Mouse (Mus musculus) myocyte (in vitro differentiated cells): ENCODE measurements around the gene Cadm2. TPM values are rescaled to one million over a fixed set of nuclear protein-coding genes. Genes with fewer than 3 reads are reported as not detected.

Experiments
- H3K27me3 ChIP-seq: one replicate; pipeline ENCODE4 v1.6.1; 2011; ENCODE audit not compliant: control insufficient read depth, insufficient read depth, insufficient read length
- H3K36me3 ChIP-seq: one replicate; pipeline ENCODE4 v1.6.1; 2011; ENCODE audit not compliant: control insufficient read depth, insufficient read depth
- H3K4me2 ChIP-seq: one replicate; pipeline ENCODE4 v1.6.1; 2011; ENCODE audit warnings: low read depth, control low read depth
- H3K4me3 ChIP-seq: one replicate; pipeline ENCODE4 v1.5.1; 2011; ENCODE audit warnings: mild to moderate bottlenecking, control low read depth, moderate library complexity
- H3K79me2 ChIP-seq: one replicate; pipeline ENCODE4 v1.6.1; 2011; ENCODE audit not compliant: control insufficient read depth, insufficient read depth
- H3ac ChIP-seq: one replicate; pipeline ENCODE4 v1.6.1; 2011; ENCODE audit not compliant: control insufficient read depth, insufficient read length
- CEBPB ChIP-seq: IDR thresholded peaks from 2 replicates; pipeline ENCODE4 v1.6.1; 2011; ENCODE audit warnings: mild to moderate bottlenecking, moderate library complexity; ENCODE audit not compliant: poor library complexity, insufficient read depth, severe bottlenecking
- E2F4 ChIP-seq: IDR thresholded peaks from one replicate; pipeline ENCODE4 v1.6.1; 2011; ENCODE audit warnings: mild to moderate bottlenecking, control low read depth, moderate library complexity; ENCODE audit not compliant: insufficient read depth
- MAX ChIP-seq: IDR thresholded peaks from one replicate; pipeline ENCODE4 v1.6.1; 2011; ENCODE audit warnings: low read depth, mild to moderate bottlenecking, control low read depth
- MYOD1 ChIP-seq, 3 experiments: IDR thresholded peaks; one replicate each; pipeline ENCODE4 v1.6.1; 2011; ENCODE audit warnings: control low read depth in 2 of 3, low read depth in 2 of 3, mild to moderate bottlenecking in 2 of 3, moderate library complexity in 1 of 3; ENCODE audit not compliant: insufficient read length in 2 of 3, control insufficient read depth in 1 of 3
- MYOG ChIP-seq, 3 experiments: IDR thresholded peaks; one replicate each; pipeline ENCODE4 v1.6.1; 2011; ENCODE audit warnings: control low read depth in 2 of 3, low read depth in 2 of 3, mild to moderate bottlenecking in 2 of 3; ENCODE audit not compliant: insufficient read length in 2 of 3, control insufficient read depth in 1 of 3, insufficient read depth in 1 of 3
- POLR2A ChIP-seq: IDR thresholded peaks from one replicate; pipeline ENCODE4 v1.6.1; 2011; ENCODE audit warnings: low read depth, mild to moderate bottlenecking, control low read depth, moderate library complexity; ENCODE audit not compliant: insufficient read length
- POLR2AphosphoS2 ChIP-seq: IDR thresholded peaks from one replicate; pipeline ENCODE4 v1.6.1; 2011; ENCODE audit warnings: low read depth, control low read depth; ENCODE audit not compliant: insufficient read length
- REST ChIP-seq: IDR thresholded peaks from one replicate; pipeline ENCODE4 v1.6.1; 2011; ENCODE audit warnings: mild to moderate bottlenecking, control low read depth, moderate library complexity; ENCODE audit not compliant: insufficient read depth, insufficient read length
- SRF ChIP-seq: IDR thresholded peaks from one replicate; pipeline ENCODE4 v1.6.1; 2011; ENCODE audit warnings: low read depth; ENCODE audit not compliant: control insufficient read depth, insufficient read length
- TCF12 ChIP-seq: IDR thresholded peaks from one replicate; pipeline ENCODE4 v1.6.1; 2011; ENCODE audit warnings: mild to moderate bottlenecking, control low read depth; ENCODE audit not compliant: poor library complexity, insufficient read depth, severe bottlenecking
- TCF3 ChIP-seq: IDR thresholded peaks from one replicate; pipeline ENCODE4 v1.6.1; 2011; ENCODE audit warnings: low read depth, control low read depth; ENCODE audit not compliant: insufficient read length
- USF1 ChIP-seq: IDR thresholded peaks from one replicate; pipeline ENCODE4 v1.6.1; 2011; ENCODE audit warnings: low read depth, mild to moderate bottlenecking, control low read depth, moderate library complexity
- polyA plus RNA-seq: library from polyadenylated mRNA; unstranded; fragments of >200 nt; fragmentation: generic; extraction: Trizol; gene quantifications from one replicate; pipeline ENCODE4 v1.2.1, GENCODE M21; 2012; ENCODE audit warnings: missing spikeins

The Cadm2 gene
- polyA plus RNA-seq, 1 experiment, result 0.01 TPM

GRCm38 (mm10) chr16:67162211-67162790, 458.4 kb downstream of the Cadm2 start:
- no peak overlapping the region for H3K4me3 ChIP-seq
- H3K4me2 ChIP-seq, result no peak overlapping the region
- TF ChIP-seq MAX (no peak), MYOD1 (IDR thresholded peaks at IDR 0.05; ENCODE audit: control insufficient read depth in 1 of 3, insufficient read length in 2 of 3, low read depth in 2 of 3) (no peak), REST (no peak), E2F4 (no peak), SRF (no peak), USF1 (no peak), POLR2A (no peak), CEBPB (no peak), TCF12 (no peak)
- no peaks in the 10 kb centered on the region for H3K36me3 ChIP-seq
- H3K79me2 ChIP-seq, result no peaks in the 10 kb centered on the region
- no peak overlapping the region for H3ac ChIP-seq
- no peaks in the 10 kb centered on the region for H3K27me3 ChIP-seq

DNA sequence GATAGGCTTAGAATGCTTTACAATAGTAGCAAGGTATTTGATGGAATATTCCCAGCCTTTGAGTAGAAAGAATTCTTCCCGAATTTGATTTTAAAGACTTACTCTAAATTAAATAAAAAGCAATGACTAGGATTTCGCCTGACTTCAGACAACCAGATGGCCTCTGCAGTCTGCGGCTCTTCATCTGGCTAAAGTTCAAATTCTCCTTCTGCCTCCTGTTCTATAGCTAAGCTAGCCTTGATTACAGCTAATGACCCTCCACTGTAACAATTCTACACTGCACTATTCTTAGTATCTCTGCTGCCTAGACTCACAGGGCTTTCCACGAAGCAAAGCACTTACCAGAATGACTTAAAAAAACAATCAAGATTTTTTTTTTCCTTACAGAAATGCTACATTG, 495.9 kb downstream of the Cadm2 start:
- no peak overlapping the region for H3K4me3 ChIP-seq

DNA sequence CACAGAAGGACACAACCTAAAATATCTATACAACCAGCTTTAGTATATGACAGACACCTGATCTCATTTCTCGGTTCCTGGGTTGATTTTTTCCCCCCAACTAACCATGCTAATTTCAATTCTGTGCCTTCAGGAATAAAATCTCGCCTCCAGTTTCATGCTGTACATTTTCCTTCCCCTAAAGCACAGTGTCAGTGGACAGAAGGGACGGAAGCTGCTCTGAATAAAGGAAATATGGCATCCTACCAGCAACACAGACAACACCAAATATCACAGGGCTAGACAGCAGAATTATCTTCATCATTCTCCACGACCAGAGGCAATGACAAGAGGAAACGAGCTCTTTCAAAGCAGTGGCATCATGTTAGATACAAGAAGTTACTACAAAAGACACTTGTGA, 498.2 kb downstream of the Cadm2 start:
- Histone ChIP-seq H3K79me2 (no peaks in the 10 kb centered on the region), H3K36me3 (no peaks in the 10 kb centered on the region)

More for the DNA sequence above, 495.9 kb downstream of the Cadm2 start:
- no peaks in the 10 kb centered on the region for H3K36me3 ChIP-seq
- no peaks in the 10 kb centered on the region for H3K79me2 ChIP-seq
- no peak overlapping the region for H3ac ChIP-seq
- H3K27me3 ChIP-seq, result no peaks in the 10 kb centered on the region
- H3K4me2 ChIP-seq, result no peak overlapping the region
- TF ChIP-seq TCF3 (no peak), POLR2AphosphoS2 (no peak), USF1 (no peak), REST (no peak), E2F4 (no peak), POLR2A (no peak), SRF (no peak), MAX (no peak), CEBPB (no peak), TCF12 (no peak)

GRCm38 (mm10) chr16:67121781-67122180, 498.9 kb downstream of the Cadm2 start:
- no peaks in the 10 kb centered on the region for H3K27me3 ChIP-seq
- no peak overlapping the region for H3K4me2 ChIP-seq
- no peak overlapping the region for H3K4me3 ChIP-seq
- no peaks in the 10 kb centered on the region for H3K36me3 ChIP-seq
- TF ChIP-seq POLR2A, result no peak
- TF ChIP-seq CEBPB, result no peak
- TF ChIP-seq POLR2AphosphoS2, result no peak
- no peak for TF ChIP-seq TCF3
- no peak for TF ChIP-seq SRF
- TF ChIP-seq MAX, result no peak
- no peak for TF ChIP-seq TCF12
- no peak for TF ChIP-seq MYOD1 (IDR thresholded peaks at IDR 0.05; ENCODE audit: control insufficient read depth in 1 of 3, insufficient read length in 2 of 3, low read depth in 2 of 3)
- TF ChIP-seq USF1, result no peak
- no peak for TF ChIP-seq E2F4
- TF ChIP-seq REST, result no peak
- TF ChIP-seq MYOG (IDR thresholded peaks at IDR 0.05; ENCODE audit: control insufficient read depth in 1 of 3, insufficient read depth in 1 of 3, insufficient read length in 2 of 3, low read depth in 2 of 3), result no peak
- no peak overlapping the region for H3ac ChIP-seq
- no peaks in the 10 kb centered on the region for H3K79me2 ChIP-seq

More for the DNA sequence above, 498.2 kb downstream of the Cadm2 start:
- no peak overlapping the region for H3ac ChIP-seq
- no peak overlapping the region for H3K4me2 ChIP-seq
- H3K27me3 ChIP-seq, result no peaks in the 10 kb centered on the region
- no peak overlapping the region for H3K4me3 ChIP-seq
- TF ChIP-seq REST (no peak), E2F4 (no peak), TCF12 (no peak), POLR2AphosphoS2 (no peak), POLR2A (no peak), MYOG (IDR thresholded peaks at IDR 0.05; ENCODE audit: control insufficient read depth in 1 of 3, insufficient read depth in 1 of 3, insufficient read length in 2 of 3, low read depth in 2 of 3) (no peak), CEBPB (no peak), SRF (no peak), TCF3 (no peak), MAX (no peak), USF1 (no peak), MYOD1 (IDR thresholded peaks at IDR 0.05; ENCODE audit: control insufficient read depth in 1 of 3, insufficient read length in 2 of 3, low read depth in 2 of 3) (no peak)

DNA sequence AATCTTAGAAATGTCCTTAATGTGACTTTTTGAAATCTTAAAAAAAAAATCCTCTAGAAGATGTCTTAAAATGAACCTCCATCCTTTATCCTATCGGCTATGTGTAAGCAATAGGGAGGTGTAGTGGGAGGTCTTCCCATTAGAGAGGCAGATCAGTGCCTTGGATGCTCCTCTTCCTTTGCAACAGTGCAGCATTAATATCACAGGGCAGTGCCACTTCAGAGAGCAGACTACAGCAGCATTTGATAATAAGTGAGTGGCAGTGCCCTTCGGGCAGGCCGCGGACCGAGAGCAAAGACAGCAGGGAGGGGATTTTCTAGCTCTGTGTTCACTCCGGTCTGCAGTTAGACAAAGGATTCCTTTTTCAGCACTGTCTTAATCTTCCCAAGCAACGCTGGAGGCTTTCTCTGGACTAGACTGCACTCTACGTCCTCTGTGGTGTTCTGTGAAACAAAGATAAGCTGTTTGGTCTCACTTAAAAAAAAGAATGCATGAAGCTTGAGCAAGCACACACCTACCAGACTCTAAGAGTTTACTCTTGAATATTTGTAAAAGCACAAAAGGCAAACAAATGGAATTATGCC, 514.1 kb downstream of the Cadm2 start:
- H3ac ChIP-seq, result no peak overlapping the region
- H3K79me2 ChIP-seq, result no peaks in the 10 kb centered on the region
- no peak overlapping the region for H3K4me2 ChIP-seq
- TF ChIP-seq POLR2A (no peak), REST (no peak), MAX (no peak)
- H3K27me3 ChIP-seq, result no peaks in the 10 kb centered on the region
- no peaks in the 10 kb centered on the region for H3K36me3 ChIP-seq
- H3K4me3 ChIP-seq, result no peak overlapping the region
